In genomic region chr1:160308996-160309395, GRCm38 (mm10) we compare ENCODE assay signal across 8 mouse cellular contexts.
DNase-seq lines count a peak whose midpoint lies in the region; ATAC-seq and TF ChIP-seq lines count a peak whose summit lies in the region.

No protein-coding gene starts in this region.

- no peak overlapping the region for H3K27ac ChIP-seq in heart, embryonic 14.5 days (replicated peaks in 1 of 2; ENCODE audit: control insufficient read depth in 1 of 2, insufficient read depth in 1 of 2, low read depth in 2 of 2, low read length in 2 of 2)
- 0 out of 2 replicates have a peak overlapping the region, but pooled peaks have one; percentile 5 for H3K27ac ChIP-seq in liver, embryonic 12.5 days
- peak overlapping the region; percentile 56 for H3K27ac ChIP-seq in spleen, adult 2 months (ENCODE audit: insufficient read depth, low read length)
- H3K27ac ChIP-seq in midbrain, embryonic 10.5 days (replicated peaks) = no peak overlapping the region
- no peak overlapping the region for H3K27ac ChIP-seq in heart, embryonic 11.5 days (ENCODE audit: low read depth, low read length)

- intact Hi-C loops in heart, postnatal 14 days (cut with DNase I) = no loop called here

- peaks cover 3 to 15% of the 10 kb centered on the region in 2 experiments for H3K4me1 ChIP-seq in heart, embryonic 14.5 days (ENCODE audit: control insufficient read depth in 2 of 2, insufficient read depth in 2 of 2, low read length in 2 of 2)
- H3K4me1 ChIP-seq in liver, embryonic 12.5 days = peaks cover 67% of the 10 kb centered on the region
- peaks cover 6% of the 10 kb centered on the region; the same call in 1 of the 2 replicates for H3K4me1 ChIP-seq in spleen, adult 2 months (ENCODE audit: control insufficient read depth, insufficient read depth, insufficient read length)
- peaks cover 8% of the 10 kb centered on the region; the same call in 1 of the 2 replicates for H3K4me1 ChIP-seq in midbrain, embryonic 10.5 days
- 0 out of 2 replicates have a peak, but pooled peaks cover 8% of the 10 kb centered on the region for H3K4me1 ChIP-seq in heart, embryonic 11.5 days (ENCODE audit: control insufficient read depth, insufficient read depth, low read length)

- 38% methylated on average over 7 of the region's 7 CpGs for WGBS in heart, embryonic 14.5 days
- 33% methylated on average over 7 of the region's 7 CpGs for WGBS in liver, embryonic 12.5 days (ENCODE audit: insufficient replicate concordance)
- WGBS in spleen, adult 2 months = 9% methylated on average over 7 of the region's 7 CpGs
- WGBS in midbrain, embryonic 10.5 days = 27% methylated on average over 7 of the region's 7 CpGs
- 33% methylated on average over 7 of the region's 7 CpGs for WGBS in heart, embryonic 11.5 days (ENCODE audit: insufficient replicate concordance)

- H3K4me2 ChIP-seq in heart, embryonic 14.5 days (ENCODE audit: low read length) = peak overlapping the region; percentile 14
- H3K4me2 ChIP-seq in liver, embryonic 12.5 days = peak overlapping the region; percentile 45
- no peak overlapping the region for H3K4me2 ChIP-seq in heart, embryonic 11.5 days

- ATAC-seq in heart, embryonic 14.5 days (ENCODE audit: insufficient number of reproducible peaks, insufficient read depth, low FRiP score, low read depth) = no peak
- ATAC-seq in erythroblast, adult 5-6 weeks (replicated peaks; ENCODE audit: low FRiP score, poor library complexity, severe bottlenecking) = 0 out of 2 replicates have a peak, but pooled peaks have one; percentile 35
- no peak for ATAC-seq in liver, embryonic 12.5 days
- no peak for ATAC-seq in heart, embryonic 11.5 days (replicated peaks; ENCODE audit: insufficient number of reproducible peaks, low FRiP score, low TSS enrichment)

- H3K36me3 ChIP-seq in heart, embryonic 14.5 days (ENCODE audit: control insufficient read depth, insufficient read depth, low read length) = no peaks in the 10 kb centered on the region
- H3K36me3 ChIP-seq in liver, embryonic 12.5 days = no peaks in the 10 kb centered on the region
- H3K36me3 ChIP-seq in spleen, adult 2 months (ENCODE audit: control insufficient read depth, insufficient read depth, low read length) = no peaks in the 10 kb centered on the region
- H3K36me3 ChIP-seq in midbrain, embryonic 10.5 days = no peaks in the 10 kb centered on the region
- no peaks in the 10 kb centered on the region for H3K36me3 ChIP-seq in heart, embryonic 11.5 days (ENCODE audit: control insufficient read depth, insufficient read depth, low read length)

- H3K27me3 ChIP-seq in heart, embryonic 14.5 days (ENCODE audit: control insufficient read depth, insufficient read depth, low read length) = no peaks in the 10 kb centered on the region
- H3K27me3 ChIP-seq in liver, embryonic 12.5 days (replicated peaks) = no peaks in the 10 kb centered on the region
- no peaks in the 10 kb centered on the region for H3K27me3 ChIP-seq in spleen, adult 2 months (ENCODE audit: control insufficient read depth, insufficient read depth, low read length)
- no peaks in the 10 kb centered on the region for H3K27me3 ChIP-seq in midbrain, embryonic 10.5 days (ENCODE audit: low read depth, poor library complexity, severe bottlenecking)
- H3K27me3 ChIP-seq in heart, embryonic 11.5 days (ENCODE audit: control insufficient read depth, insufficient read depth, low read length) = no peaks in the 10 kb centered on the region

- no peak for TF ChIP-seq CTCF in spleen, adult 2 months (IDR thresholded peaks at IDR 0.05; ENCODE audit: extremely low read depth, insufficient read depth, insufficient read length, insufficient replicate concordance)

- no peak overlapping the region for H3K4me3 ChIP-seq in heart, embryonic 14.5 days (ENCODE audit: control insufficient read depth in 1 of 2, insufficient read depth in 1 of 2, low read depth in 1 of 2, low read length in 2 of 2)
- H3K4me3 ChIP-seq in liver, embryonic 12.5 days = no peak overlapping the region
- H3K4me3 ChIP-seq in spleen, adult 2 months (ENCODE audit: extremely low read depth, insufficient read depth, insufficient read length) = peak overlapping the region; percentile 40
- no peak overlapping the region for H3K4me3 ChIP-seq in midbrain, embryonic 10.5 days
- H3K4me3 ChIP-seq in heart, embryonic 11.5 days (ENCODE audit: low read depth, low read length) = no peak overlapping the region

- no peaks in the 10 kb centered on the region for H3K9me3 ChIP-seq in heart, embryonic 14.5 days (ENCODE audit: control insufficient read depth, low read length)
- no peaks in the 10 kb centered on the region for H3K9me3 ChIP-seq in liver, embryonic 12.5 days (replicated peaks)
- no peaks in the 10 kb centered on the region for H3K9me3 ChIP-seq in midbrain, embryonic 10.5 days (replicated peaks)
- no peaks in the 10 kb centered on the region for H3K9me3 ChIP-seq in heart, embryonic 11.5 days (replicated peaks; ENCODE audit: control insufficient read depth, low read length)

- DNase-seq in heart, postnatal 14 days = no peak
- peak; percentile 71 for DNase-seq in spleen, adult 2 months (ENCODE audit: low read depth in 1 of 2, low spot score in 2 of 2)
- no peak for DNase-seq in frontal cortex, postnatal 10 days (ENCODE audit: low spot score in 2 of 2)
- no peak for DNase-seq in midbrain, embryonic 10.5 days (ENCODE audit: low spot score)

- H3K9ac ChIP-seq in heart, embryonic 14.5 days (ENCODE audit: low read length) = no peak overlapping the region
- H3K9ac ChIP-seq in liver, embryonic 12.5 days = no peak overlapping the region
- H3K9ac ChIP-seq in heart, embryonic 11.5 days (ENCODE audit: low read depth, low read length) = no peak overlapping the region

- TF ChIP-seq POLR2A in spleen, adult 2 months (IDR thresholded peaks at IDR 0.05; ENCODE audit: low read depth, low read length) = peak; percentile 40; the same call in 1 of the 2 replicates

Comparison
In these comparisons a context has a peak if more than half of its experiments do, and no peak if none do; other contexts are left out.
1. H3K27ac ChIP-seq: peak in liver, embryonic 12.5 days (single experiment) and spleen, adult 2 months (single experiment); none in heart, embryonic 14.5 days (0 of 2), midbrain, embryonic 10.5 days (single experiment) and heart, embryonic 11.5 days (single experiment).
2. DNase-seq: peak in spleen, adult 2 months (2 of 2); none in heart, postnatal 14 days (0 of 2), frontal cortex, postnatal 10 days (0 of 2) and midbrain, embryonic 10.5 days (single experiment).